Mouse (Mus musculus) 416B (cell line): ENCODE data around the gene Hoxa3.

Source experiments
- DNase-seq: peaks from one replicate; pipeline ENCODE4 v3.0.0; 2011; ENCODE audit warnings: low read depth

Gene Hoxa3

GRCm38 (mm10) chr6:52232568-52232965 lies 19.4 kb upstream of the Hoxa3 start:
- no peak for DNase-seq

- no peak for DNase-seq
Observed at GRCm38 (mm10) chr6:52231885-52232567, 18.9 kb upstream of the Hoxa3 start.

- no peak for DNase-seq
Observed at GRCm38 (mm10) chr6:52230516-52231165, 17.5 kb upstream of the Hoxa3 start, which contains the start of gene Hoxa9. Gene Hoxa9, minus strand, starts transcription at chr6:52231089.

DNA sequence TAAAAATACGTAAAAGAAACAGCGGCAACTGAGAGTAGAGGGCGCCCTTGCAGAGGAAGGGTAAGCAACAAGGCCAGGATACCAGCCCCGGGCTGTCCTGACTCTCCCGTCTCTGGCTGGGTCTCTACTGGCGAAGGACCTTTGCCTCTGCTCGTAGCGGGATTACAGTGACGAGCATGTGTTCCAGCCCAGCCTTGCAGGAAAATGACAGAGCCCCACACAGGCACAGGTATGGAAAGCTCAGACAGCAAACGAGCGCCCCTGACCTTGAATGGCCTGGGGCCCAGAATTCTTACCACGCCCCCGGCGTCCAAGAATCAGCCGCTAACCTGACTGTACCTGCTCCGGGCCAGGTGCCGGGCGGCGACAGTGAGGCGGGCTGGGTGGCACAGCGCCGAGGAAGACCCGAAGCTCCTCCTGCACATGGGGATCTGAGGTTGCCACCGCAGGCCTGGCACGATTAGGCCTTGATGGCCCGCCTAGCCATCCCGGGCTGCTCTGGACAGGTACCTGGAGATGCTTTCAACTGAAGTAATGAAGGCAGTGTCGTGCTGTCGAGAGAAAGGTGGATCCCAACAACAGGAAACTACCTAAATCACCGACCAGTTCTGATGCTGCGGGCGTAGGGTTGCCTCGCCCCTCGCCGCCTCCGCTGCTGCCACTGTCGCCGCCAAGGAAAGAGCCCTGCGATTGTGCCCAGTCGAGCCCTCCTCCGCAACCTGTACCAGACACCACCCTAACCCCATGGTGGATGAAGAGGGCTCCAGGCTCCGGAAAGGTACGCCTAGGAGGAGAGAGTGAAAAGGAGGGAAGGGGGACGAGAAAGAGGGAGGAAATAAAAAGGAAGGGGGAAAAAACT lies 16.7 kb upstream of the Hoxa3 start:
- no peak for DNase-seq

DNA sequence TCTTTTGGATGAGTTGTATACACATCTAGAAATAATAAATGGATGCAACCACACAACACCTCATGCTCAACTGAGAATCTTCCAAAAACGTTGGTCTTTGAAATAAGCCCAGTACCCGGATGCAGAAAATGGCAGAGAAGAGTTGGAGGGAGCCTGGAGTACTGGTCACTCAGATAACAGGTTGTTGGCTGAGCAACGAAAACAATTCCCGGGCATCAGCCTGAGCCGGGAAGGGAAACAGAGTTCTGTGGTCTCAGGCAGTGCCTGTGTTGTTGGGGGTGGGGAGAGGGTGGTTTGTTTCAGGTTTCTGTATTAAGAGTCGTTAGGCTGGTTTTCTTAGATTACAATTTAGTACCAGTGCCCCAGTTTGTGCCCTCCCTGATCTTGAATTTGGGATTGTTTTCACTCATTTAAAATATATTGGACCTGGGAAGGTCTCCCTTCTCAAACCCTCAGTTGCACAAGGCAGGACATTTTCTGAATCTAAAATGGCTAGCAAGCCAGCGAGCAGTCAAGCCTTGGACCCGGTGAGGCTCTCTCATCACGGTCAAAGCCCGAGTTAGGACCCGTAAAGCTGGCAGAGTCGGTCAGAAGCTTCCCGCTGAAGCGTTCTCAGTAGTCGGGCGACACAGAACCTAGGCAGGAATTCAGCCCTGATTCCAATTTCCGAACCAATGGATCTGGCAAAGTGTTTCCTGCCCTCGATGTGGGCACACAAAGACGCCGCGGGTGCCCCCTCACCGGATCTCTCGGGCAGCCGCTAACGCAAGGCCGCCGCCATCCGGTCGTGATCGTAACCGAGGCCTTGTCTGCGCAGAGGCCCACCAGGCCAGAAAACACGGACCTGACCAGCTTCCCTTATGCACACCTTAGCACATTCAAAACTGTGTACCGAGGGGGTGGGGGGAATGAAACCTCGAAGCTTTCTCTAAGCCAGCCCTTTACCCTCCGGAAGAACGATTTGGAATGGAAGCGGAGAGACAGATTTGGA lies 15.6 kb upstream of the Hoxa3 start:
- no peak for DNase-seq

DNA sequence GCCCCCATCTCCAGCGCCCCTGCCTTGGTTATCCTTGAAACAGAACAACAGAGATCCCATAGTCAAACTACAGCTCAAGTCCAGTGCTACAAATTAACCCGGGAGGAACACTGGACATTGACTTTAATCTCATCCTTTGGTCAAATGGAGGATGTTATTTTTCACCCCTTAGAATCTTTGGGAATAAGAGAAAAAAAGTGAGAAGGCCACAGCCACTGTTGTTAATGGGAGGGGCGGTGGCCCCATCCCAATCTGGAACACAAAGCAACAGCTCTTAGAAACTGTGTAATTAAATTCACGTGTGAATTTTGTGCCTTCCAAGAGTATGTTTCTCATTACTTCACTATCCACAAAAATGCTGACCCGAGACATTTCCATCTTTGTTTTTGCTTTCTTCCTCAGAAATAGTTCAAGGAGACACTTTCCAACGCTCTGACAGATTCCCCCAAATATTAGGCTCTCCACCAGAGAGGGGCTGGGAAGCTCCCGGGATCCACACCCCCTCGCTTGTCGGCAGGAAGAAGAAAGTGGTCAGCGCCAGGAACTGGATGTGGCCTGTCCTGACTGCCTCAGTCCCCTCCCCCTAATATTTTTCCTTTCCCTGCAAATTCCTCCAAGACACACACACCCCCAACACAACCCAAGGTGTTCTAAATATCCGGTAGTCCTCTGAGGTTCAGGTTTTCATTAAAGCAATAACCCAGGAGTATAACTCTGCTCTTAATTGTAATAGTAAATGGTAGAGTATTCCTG lies 14.5 kb upstream of the Hoxa3 start:
- no peak for DNase-seq

GRCm38 (mm10) chr6:52226569-52227257 lies 13.6 kb upstream of the Hoxa3 start:
- no peak for DNase-seq

- no peak for DNase-seq
Observed at GRCm38 (mm10) chr6:52225612-52226568, 12.8 kb upstream of the Hoxa3 start.

- DNase-seq: no peak
Observed at GRCm38 (mm10) chr6:52224895-52225611, 11.9 kb upstream of the Hoxa3 start.

GRCm38 (mm10) chr6:52223939-52224760 lies 11.0 kb upstream of the Hoxa3 start:
- DNase-seq: no peak

- no peak for DNase-seq
Observed at GRCm38 (mm10) chr6:52222729-52223128, 9.6 kb upstream of the Hoxa3 start.

DNA sequence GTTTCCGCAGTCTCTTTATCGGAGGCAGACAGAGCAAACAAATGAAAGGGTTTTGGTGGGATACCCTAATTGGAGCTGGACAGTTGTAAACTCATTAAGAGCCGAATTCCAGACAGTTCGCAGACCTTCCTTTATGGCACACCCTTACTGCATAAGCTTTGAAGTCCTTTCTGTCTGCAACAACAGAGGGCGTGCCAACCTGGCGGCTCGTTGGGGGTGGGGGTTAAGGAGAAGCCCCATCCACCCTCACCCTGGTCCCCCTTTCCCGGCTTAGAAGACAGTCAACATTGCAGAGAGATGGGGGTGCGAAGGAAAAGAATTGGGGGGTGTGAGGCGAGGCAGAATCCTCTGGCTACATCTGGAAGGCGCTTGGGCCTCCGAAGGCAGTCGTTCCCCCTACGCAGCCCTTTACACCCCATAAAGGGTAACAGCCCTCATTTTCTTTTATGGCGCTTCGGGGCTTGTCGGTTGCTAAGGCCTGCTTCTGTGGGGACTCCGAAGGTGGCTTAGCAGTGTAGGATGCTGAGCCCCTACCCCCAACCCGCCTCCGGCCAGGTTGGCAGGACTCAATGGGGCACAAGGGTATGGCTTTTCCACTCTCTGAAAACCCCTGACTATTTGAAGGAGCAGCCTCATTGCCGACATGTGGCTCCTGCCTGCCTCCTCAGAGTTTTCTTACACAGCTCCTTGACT lies 9.0 kb upstream of the Hoxa3 start:
- DNase-seq: no peak

GRCm38 (mm10) chr6:52221337-52221992 lies 8.3 kb upstream of the Hoxa3 start, which contains the start of gene Hoxa7:
Gene Hoxa7, minus strand, starts transcription at chr6:52221854.
- peak; percentile 86 for DNase-seq

GRCm38 (mm10) chr6:52220865-52221310 lies 7.8 kb upstream of the Hoxa3 start:
- DNase-seq: no peak

DNA sequence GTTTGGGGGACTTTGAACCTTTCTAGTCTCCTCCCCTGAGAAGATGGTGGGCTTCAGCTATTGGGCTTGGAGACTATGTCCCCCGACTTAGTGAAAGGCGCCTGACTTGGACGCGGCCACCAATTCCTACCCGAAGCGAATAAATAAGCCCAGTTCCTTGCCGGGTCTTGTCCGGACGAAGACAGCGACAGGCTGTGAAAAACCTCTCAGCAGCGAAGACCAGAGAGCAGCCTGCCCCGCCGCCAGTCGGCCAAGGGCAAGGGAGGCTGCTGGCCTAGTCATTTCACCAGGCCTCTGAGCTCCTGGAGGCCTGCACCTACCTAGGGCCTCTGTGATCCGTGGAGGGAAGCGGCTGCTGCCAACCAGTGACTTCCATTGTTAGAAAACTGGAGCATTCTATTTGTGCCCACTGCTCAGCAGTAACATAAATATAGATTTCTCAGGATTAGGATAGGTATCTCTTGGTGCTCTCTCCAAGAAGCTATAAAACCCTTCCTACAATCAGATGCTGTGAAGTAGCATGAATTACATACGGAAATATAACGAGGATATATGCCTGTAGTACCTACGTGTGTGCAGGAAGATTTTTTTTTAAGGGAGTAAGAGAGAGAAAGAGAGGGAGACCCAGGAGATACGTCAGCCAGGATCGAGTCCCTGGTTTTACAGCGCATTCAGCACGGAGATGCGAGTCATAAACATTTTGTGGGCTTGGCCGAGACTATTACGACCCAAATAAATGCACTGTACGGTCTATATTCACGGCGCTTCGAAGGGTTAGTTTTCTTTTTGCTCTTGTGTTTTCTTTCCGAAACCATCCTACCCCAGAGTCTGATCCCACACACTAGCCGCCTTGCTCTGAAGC lies 7.1 kb upstream of the Hoxa3 start:
- DNase-seq: no peak
